Mouse (Mus musculus) small intestine, adult 2 months (tissue): ENCODE data around the gene Alg12.

ENCODE experiments used
- CTCF ChIP-seq: fragments of 200-500 bp; IDR thresholded peaks from 2 replicates; pipeline ENCODE4 v1.5.1; 2012; ENCODE audit warnings: low read depth, mild to moderate bottlenecking, control low read depth, inconsistent platforms, low read length, moderate library complexity, mixed read lengths; ENCODE audit not compliant: insufficient replicate concordance, insufficient read length; ENCODE audit errors: extremely low read depth
- POLR2A ChIP-seq: fragments of 200-500 bp; IDR thresholded peaks from 2 replicates; pipeline ENCODE4 v1.6.1; 2012; ENCODE audit warnings: low read depth, mild to moderate bottlenecking, control low read depth, inconsistent platforms, low read length, moderate library complexity

DNA sequence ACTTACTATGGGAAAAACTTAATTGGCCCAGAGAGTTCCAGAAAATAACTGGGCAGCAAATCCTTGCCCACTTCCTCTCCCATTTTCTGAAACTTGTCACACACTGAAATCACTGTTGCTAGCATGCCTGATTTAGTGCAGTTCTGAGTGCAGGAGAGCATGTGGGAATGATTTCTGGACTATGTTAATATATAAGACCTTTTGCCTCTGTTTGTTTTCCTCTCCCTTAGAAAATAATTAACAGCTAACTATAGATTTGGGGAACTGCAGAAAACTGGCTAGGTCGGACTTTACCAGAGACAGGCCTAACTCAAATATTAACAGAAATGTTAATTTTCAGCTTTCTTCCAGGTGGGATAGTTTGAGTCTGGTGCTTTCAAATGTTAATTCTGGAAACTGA, 50.6 kb downstream of the Alg12 start:
- TF ChIP-seq CTCF (no peak), POLR2A (no peak)
